Mouse (Mus musculus) olfactory bulb, adult 2 months (tissue): ENCODE results near the gene Slc25a25.

Experiments
- CTCF ChIP-seq: fragments of 200-500 bp; IDR thresholded peaks from 2 replicates; pipeline ENCODE4 v1.5.1; 2012; ENCODE audit warnings: low read depth, mild to moderate bottlenecking, low read length, moderate library complexity; ENCODE audit not compliant: insufficient read depth
- POLR2A ChIP-seq: fragments of 200-500 bp; IDR thresholded peaks from 2 replicates; pipeline ENCODE4 v1.6.1; 2012; ENCODE audit warnings: mild to moderate bottlenecking, low read depth, low read length, moderate library complexity; ENCODE audit not compliant: insufficient read depth

DNA sequence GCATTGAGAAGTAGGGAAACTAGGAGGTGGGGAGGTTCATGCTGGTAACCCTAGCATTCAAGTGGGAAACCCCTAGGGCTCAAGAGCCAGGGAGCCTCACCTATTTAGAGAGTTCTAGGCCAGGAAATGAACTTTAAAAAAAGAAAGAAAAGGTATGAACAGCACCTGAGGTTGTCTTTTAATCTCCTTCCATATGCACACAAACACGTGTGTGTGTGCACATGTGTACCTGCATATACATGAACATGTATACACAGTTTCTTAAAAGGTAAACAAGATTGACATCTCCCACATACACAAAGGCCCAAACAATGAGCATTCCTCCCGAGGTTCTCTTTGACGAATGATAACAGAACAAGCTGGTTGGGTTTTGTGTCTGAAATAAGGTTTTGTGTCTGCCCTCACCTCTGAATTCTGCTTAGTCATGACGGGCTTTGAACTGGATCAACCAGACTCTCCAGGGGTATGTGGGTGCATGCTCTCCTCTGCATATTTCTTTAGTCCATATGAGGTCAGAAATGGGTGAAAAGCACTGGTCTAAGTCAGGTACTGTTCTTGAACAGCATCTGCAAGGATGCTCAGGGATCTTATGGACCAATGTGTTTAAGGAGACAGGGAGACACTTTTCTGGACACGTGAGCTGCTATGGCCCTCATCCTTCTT, 2.5 kb upstream of the Slc25a25 start:
- no peak for TF ChIP-seq POLR2A
- TF ChIP-seq CTCF, result no peak
